Mouse (Mus musculus): Measurements from ENCODE around the gene Mcee. TPM values are rescaled to one million over a fixed set of nuclear protein-coding genes. Genes with fewer than 3 reads are reported as not detected.

Mcee gene
- polyA plus RNA-seq, 1 experiment from 2014 or later: 44.9 TPM

DNA sequence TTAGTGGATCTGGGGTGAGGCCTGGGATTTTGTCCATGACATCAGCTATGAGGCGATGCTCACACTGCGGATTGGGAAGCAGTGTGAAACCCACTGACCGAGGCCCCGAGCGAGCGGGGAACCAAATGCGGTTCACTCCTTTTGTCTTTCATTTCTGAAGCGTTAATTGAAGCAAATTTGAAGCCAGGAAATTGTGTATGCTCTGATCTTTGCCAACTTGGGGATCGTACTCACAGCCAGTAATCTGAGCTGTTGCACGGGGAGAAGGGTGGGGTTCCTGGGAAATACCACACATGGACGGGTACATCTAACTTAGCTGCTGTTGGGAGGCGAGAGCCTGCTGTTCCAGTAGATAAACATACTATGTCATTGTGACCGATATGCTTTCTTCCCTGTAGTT lies 58.2 kb downstream of the Mcee start:
- Histone ChIP-seq H3K27ac (peak overlapping the region; percentile 74), H3K36me3 (ENCODE audit: poor library complexity, severe bottlenecking) (no peaks in the 10 kb centered on the region), H3K4me1 (peaks cover 19% of the 10 kb centered on the region), H3K27me3 (no peaks in the 10 kb centered on the region), H3K4me2 (no peak overlapping the region), H3K9me3 (replicated peaks) (no peaks in the 10 kb centered on the region), H3K9ac (no peak overlapping the region), H3K4me3 (no peak overlapping the region)
- ATAC-seq: peak; percentile 39; the same call in 1 of the 2 replicates
- WGBS: 65% methylated on average over 13 of the region's 13 CpGs

GRCm38 (mm10) chr7:64451441-64451840 lies 59.0 kb downstream of the Mcee start:
- peak overlapping the region; percentile 74 for H3K27ac ChIP-seq
- WGBS: 17% methylated on average over 4 of the region's 4 CpGs

GRCm38 (mm10) chr7:64451861-64452382 lies 59.5 kb downstream of the Mcee start:
- no peak for ATAC-seq
- no peak overlapping the region for H3K9ac ChIP-seq
- H3K4me2 ChIP-seq: no peak overlapping the region
- H3K9me3 ChIP-seq (replicated peaks): no peaks in the 10 kb centered on the region
- H3K27me3 ChIP-seq: no peaks in the 10 kb centered on the region
- H3K4me3 ChIP-seq: no peak overlapping the region
- WGBS: 81% methylated on average over 5 of the region's 5 CpGs
- H3K27ac ChIP-seq: peak overlapping the region; percentile 74
- peaks cover 19% of the 10 kb centered on the region for H3K4me1 ChIP-seq
- no peaks in the 10 kb centered on the region for H3K36me3 ChIP-seq (ENCODE audit: poor library complexity, severe bottlenecking)

More at GRCm38 (mm10) chr7:64451441-64451840, 59.0 kb downstream of the Mcee start:
- H3K9me3 ChIP-seq (replicated peaks): no peaks in the 10 kb centered on the region
- ATAC-seq: peak; percentile 92
- H3K4me1 ChIP-seq: peaks cover 19% of the 10 kb centered on the region
- no peak overlapping the region for H3K4me3 ChIP-seq
- no peak overlapping the region for H3K9ac ChIP-seq
- no peak overlapping the region for H3K4me2 ChIP-seq
- H3K36me3 ChIP-seq (ENCODE audit: poor library complexity, severe bottlenecking): no peaks in the 10 kb centered on the region
- H3K27me3 ChIP-seq: no peaks in the 10 kb centered on the region

GRCm38 (mm10) chr7:64452471-64453222 lies 60.2 kb downstream of the Mcee start:
- peak overlapping the region; percentile 41; the same call in 1 of the 2 replicates for H3K27ac ChIP-seq
- WGBS: 76% methylated on average over 4 of the region's 4 CpGs
- no peaks in the 10 kb centered on the region for H3K27me3 ChIP-seq
- no peaks in the 10 kb centered on the region for H3K36me3 ChIP-seq (ENCODE audit: poor library complexity, severe bottlenecking)
- ATAC-seq: 0 out of 2 replicates have a peak, but pooled peaks have one; percentile 19
- H3K9ac ChIP-seq: no peak overlapping the region
- H3K4me2 ChIP-seq: no peak overlapping the region
- no peaks in the 10 kb centered on the region for H3K9me3 ChIP-seq (replicated peaks)
- no peak overlapping the region for H3K4me3 ChIP-seq
- peaks cover 19% of the 10 kb centered on the region for H3K4me1 ChIP-seq

GRCm38 (mm10) chr7:64456176-64456575 lies 63.8 kb downstream of the Mcee start:
- H3K4me3 ChIP-seq: no peak overlapping the region
- H3K4me1 ChIP-seq: peaks cover 13% of the 10 kb centered on the region
- H3K9me3 ChIP-seq (replicated peaks): no peaks in the 10 kb centered on the region
- ATAC-seq: no peak
- no peak overlapping the region for H3K27ac ChIP-seq
- no peaks in the 10 kb centered on the region for H3K36me3 ChIP-seq (ENCODE audit: poor library complexity, severe bottlenecking)
- H3K4me2 ChIP-seq: no peak overlapping the region
- H3K27me3 ChIP-seq: no peaks in the 10 kb centered on the region
- 76% methylated on average over 4 of the region's 4 CpGs for WGBS
- H3K9ac ChIP-seq: no peak overlapping the region

DNA sequence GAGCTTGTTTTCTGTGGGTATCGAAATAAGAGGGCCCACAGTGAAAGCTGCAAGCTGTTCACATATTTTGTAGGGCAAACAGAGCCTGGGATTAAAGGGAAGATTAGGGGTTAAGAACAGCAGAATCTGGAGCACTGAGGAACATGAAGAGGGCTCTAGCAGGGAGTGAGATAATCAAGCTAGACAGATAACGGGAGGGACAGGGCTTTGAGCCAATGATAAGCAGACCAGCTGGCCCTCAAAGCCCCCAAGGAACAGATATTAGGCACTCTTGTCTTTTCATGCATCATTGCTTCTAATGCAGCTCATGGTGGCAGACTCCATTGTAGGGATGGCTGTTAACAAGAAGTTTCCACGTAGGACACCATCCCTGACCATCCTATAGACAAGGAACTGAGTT lies 64.3 kb downstream of the Mcee start:
- Histone ChIP-seq H3K27ac (no peak overlapping the region), H3K36me3 (ENCODE audit: poor library complexity, severe bottlenecking) (no peaks in the 10 kb centered on the region), H3K4me2 (no peak overlapping the region), H3K9me3 (replicated peaks) (no peaks in the 10 kb centered on the region), H3K27me3 (no peaks in the 10 kb centered on the region), H3K4me3 (no peak overlapping the region), H3K9ac (no peak overlapping the region), H3K4me1 (peaks cover 8% of the 10 kb centered on the region)
- no peak for ATAC-seq
- 71% methylated on average over 3 of the region's 3 CpGs for WGBS

DNA sequence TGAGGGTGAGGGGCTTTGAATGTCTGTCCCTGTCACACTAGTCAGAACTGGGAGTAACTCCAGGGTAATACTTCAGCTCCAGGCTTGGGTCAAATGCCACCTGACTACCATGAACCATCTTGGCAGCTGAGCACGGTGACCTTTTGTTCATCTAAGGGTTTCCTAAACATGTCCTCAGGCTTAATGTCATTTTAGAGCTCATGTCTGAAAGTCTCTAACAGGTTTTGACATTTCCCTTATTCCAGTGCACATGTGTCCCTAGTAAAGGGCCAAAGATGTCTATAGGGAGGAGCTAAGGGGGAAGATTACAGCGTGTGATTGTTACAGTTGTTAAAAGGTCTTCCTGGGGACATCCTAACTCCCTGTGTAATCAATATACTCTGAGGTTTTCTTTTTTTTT lies 65.4 kb downstream of the Mcee start:
- Histone ChIP-seq H3K36me3 (ENCODE audit: poor library complexity, severe bottlenecking) (no peaks in the 10 kb centered on the region), H3K27ac (no peak overlapping the region), H3K4me1 (no peaks in the 10 kb centered on the region), H3K27me3 (no peaks in the 10 kb centered on the region), H3K4me3 (no peak overlapping the region), H3K9me3 (replicated peaks) (no peaks in the 10 kb centered on the region), H3K4me2 (no peak overlapping the region), H3K9ac (no peak overlapping the region)
- no peak for ATAC-seq
- WGBS: 90% methylated on average over 2 of the region's 2 CpGs

Other genes with a start within 250 kb of the Mcee start
- gene Trpm1, start 238.8 kb upstream of the Mcee start, polyA plus RNA-seq (2015; fragmentation: Nextera tagmentation; extraction: Ambion mirVana): 0.13 and 0.47 TPM in 2 replicates
- 8.4 and 9.1 TPM in 2 replicates for gene Mtmr10, start 105.0 kb upstream of the Mcee start, polyA plus RNA-seq (2015; fragmentation: Nextera tagmentation; extraction: Ambion mirVana)
- 8.6 and 9.1 TPM in 2 replicates for gene Fan1, start 18.5 kb upstream of the Mcee start, polyA plus RNA-seq (2015; fragmentation: Nextera tagmentation; extraction: Ambion mirVana)
- 38.0 and 39.3 TPM in 2 replicates for gene Mphosph10, start 339 bp upstream of the Mcee start, polyA plus RNA-seq (2015; fragmentation: Nextera tagmentation; extraction: Ambion mirVana)
- gene Apba2, start 109.1 kb downstream of the Mcee start, polyA plus RNA-seq (2015; fragmentation: Nextera tagmentation; extraction: Ambion mirVana): 115 and 132 TPM in 2 replicates

Measured in forebrain, embryonic 13.5 days (tissue).